Mouse (Mus musculus) left cerebral cortex, postnatal 25 days (tissue): ENCODE measurements around the gene Prdm11. TPM values are rescaled to one million over a fixed set of nuclear protein-coding genes. Genes with fewer than 3 reads are reported as not detected.

Source experiments
- DNase-seq, 2 experiments: peaks; one replicate each; pipeline ENCODE4 v3.0.0; 2022; ENCODE audit warnings: low spot score in 2 of 2, mixed read lengths in 1 of 2
- intact Hi-C: fragments of 180-260 bp; cut with DNase I; formaldehyde crosslinking; loops from one replicate; pipeline ENCODE4 v1.15.1; 2025
- total RNA-seq, 2 experiments: library from RNA; stranded (reverse); gene quantifications; 2 replicates each; pipeline ENCODE4 v1.2.3; 2021

Prdm11 gene
- total RNA-seq, 2 experiments from 2014 or later, result 21.7 to 25.8 TPM

DNA sequence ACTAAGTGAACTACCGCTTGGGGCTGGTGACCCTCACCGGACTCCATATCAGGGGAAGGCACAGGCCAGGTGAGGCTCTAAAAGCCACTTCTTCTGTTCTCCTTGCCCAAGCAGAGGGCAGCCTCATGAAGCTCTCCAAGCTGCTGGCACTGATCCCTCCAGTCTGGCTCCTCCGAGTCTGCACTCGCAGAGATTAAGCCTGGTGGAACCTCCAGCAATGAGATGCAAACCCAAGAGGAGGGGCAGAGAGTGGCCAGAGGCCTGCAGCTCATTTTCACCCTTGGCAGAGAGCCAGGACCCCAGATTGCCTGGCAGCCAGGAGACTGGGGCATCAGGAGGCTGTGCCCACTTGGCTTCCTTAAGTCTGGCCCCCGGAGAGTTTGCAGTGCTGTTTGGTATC is 27.1 kb downstream of the Prdm11 start:
- intact Hi-C loops, result no loop called here
- peak in 1 of 2 experiments; percentile 16 for DNase-seq

DNA sequence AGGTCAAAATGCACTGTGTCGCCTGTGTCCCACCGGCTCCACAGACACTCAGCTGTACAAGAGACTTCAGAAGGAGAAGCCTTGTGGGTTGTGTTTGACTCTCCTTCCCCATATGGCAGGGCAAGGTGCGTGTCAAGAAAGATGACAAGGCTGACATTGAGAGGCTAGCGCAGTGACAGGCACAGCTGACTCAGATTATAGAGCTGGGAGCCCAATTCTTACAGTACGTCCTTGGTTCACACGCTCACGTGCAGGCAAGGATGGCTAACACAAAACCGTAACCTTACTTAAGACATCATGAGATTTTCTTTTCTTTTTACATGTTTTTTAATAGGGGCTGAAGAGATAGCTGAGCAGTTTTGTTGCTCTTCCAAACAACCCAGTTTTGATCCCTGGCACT is 28.8 kb downstream of the Prdm11 start:
- DNase-seq, result no peak
- intact Hi-C loops, result no loop called here

GRCm38 (mm10) chr2:93015041-93015440 is 30.9 kb downstream of the Prdm11 start:
- DNase-seq, result no peak
- intact Hi-C loops, result no loop called here

DNA sequence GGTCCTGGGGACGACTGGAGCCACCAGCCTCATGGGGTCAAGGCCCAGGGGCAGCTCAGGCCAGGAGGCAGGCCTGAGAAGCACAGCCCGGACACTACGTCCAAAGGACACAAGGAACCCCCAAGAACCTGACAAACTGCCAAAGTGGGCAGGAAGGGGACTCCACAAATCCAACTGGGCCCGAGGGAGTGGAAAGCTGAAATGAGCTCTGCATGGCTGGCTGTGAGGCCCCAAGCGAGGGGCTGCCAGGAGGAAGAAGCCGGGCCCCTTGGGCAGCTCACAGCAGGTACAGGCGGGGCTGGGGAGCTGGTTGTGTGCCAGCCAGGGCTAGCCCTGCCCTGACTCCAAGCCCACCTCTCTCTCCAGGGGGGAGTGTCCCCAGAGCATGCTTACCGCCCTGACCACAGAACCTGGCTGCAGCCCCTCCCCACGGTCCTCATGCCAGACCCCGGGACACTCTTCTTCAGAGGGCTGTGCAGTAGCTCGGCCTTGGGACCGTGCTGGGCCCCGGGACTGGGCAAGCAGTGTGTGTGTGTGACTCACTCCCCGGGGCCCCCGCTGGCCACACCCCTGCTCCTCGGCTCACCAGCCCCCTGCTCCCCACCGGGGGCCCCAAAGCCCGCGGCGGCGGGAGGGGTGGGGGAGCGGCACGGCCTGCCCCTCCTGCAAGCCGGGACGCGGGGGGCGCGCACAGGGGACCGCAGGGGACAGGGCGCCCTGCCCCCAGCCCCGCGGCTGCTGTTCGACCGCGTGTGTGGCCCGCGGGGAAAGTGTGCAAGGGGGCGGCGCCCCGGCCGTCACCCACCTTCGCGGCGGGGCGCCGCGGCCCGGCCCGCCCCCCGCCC is 31.7 kb downstream of the Prdm11 start:
- DNase-seq, result no peak
- intact Hi-C loops, result no loop called here

DNA sequence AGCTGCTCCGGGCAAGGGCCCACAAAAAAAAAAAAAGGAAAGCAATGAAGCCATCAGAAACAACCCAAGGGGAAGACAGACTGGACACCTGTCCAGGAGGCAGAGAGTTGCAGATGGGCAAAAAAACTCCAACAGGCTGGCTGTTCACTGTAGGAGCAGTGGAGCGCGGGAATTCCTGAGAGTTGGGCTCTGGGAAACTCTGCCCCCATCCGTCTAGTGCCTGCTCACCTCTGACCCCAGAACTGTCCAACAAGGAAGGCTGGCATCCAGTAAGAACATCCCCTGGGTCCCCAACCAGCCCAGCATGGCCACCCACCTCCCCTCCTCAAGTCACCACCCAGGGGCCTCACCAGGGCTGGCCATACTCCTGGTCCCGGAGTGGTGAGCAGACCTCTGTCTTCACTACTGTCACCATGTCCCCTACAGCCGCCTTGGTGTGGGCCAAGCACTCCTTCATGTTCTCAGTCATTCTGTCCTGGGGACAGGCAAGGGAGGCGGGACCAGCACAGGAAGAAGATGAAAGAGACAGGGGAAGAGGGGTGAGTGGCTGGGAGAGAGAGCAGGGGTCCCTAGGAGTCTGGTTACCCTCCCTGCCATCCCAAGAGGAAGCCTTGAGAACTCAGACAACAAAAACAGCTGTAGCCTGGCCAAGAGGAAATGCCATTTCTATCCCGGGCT is 32.4 kb downstream of the Prdm11 start:
- DNase-seq, result no peak
- intact Hi-C loops, result no loop called here

GRCm38 (mm10) chr2:93012976-93013375 is 33.0 kb downstream of the Prdm11 start:
- no peak for DNase-seq
- intact Hi-C loops, result no loop called here

DNA sequence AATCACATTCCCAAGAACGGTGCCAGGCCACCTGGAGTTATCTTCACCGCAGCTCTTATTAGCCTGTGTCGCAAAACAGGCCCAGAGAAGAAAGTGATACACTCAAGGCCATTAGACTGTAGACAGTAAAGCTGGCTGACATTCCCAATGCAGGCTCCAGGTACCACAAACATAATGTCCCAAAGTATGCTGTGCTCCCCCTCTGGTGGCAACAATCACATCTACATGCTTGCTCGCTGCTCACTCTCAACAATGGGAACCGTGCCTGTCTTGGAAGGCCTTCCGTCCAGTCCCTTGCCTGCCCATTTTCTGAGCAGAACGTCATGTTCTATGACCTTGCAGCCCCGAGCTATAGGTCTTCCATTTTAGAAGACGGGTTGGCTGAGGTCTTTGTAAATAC is 34.0 kb downstream of the Prdm11 start:
- DNase-seq, result no peak
- intact Hi-C loops, result no loop called here

DNA sequence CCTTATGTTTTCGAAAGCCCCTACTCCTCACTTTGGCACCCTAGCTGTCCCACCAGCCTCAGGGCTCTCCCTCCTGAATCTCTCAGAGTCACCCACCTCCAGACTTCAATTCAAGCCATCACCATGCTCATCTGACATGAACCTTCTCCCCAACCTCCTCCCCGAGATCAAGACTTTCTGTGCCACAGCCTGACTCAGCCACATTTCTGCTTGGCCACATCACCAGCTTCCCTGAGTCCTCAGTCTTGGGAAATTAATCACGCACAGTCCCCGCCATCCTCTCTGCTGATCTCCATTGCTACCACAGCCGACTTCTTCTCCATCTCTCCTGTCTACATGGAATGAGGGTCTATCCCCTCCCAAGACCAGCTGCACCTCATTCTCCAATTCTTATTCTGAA is 34.5 kb downstream of the Prdm11 start:
- DNase-seq, result no peak
- intact Hi-C loops, result no loop called here

DNA sequence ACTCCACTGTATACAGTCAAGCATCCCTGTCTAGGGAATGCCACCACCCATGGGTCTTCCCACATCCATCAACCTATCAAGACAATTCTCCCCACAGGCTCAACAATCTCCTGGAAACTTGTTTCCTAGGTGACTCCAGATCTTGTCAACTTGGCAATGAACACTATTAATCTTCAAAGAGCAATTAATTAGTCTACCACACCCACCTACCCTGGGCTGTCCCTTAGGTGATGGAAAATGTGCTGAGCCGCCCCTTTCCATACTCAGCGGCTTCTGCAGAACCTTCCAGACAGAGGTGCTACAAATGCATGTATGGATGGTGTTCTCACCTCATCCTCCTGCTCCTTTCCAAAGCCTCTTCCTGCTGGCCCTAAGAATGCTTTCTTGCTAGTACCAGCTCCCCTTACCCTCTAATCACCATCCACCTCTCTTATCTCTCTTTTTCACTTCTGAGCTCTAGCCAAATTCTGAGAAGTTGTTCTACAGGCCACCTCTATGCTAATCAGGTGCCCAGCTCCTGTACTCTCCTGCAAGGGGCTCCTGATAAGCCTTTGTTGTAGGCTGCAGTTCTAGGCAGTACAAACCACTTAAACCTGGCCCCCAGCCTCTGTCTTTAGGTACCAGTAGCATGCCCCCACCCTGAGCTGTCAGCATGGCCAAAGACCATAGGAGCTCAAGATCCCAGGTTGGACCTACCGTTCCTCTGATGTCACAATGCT is 37.8 kb downstream of the Prdm11 start:
- intact Hi-C loops, result no loop called here
- no peak for DNase-seq

GRCm38 (mm10) chr2:93005028-93005427 is 40.9 kb downstream of the Prdm11 start:
- intact Hi-C loops, result no loop called here
- no peak for DNase-seq

DNA sequence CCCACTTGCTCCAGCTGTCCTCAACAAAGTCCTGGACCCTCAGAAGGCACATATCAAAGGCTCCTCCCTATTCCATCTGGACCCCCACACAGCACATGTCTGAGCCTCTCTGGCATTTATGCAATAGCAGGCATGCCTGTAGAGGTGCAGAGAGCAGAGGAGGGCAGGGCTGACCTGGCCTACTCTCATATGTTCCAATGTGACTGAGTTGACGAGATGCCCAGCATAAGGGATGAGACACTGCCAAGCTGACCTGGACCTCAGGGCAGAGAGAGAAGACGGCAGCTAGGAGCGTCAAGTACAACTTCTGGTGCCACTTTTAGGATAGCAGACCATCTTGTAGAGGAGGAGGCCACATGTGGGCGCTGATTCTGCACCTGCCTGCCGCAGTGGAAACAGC is 54.0 kb downstream of the Prdm11 start:
- intact Hi-C loops, result no loop called here
- no peak for DNase-seq

GRCm38 (mm10) chr2:92989593-92989992 is 56.4 kb downstream of the Prdm11 start:
- intact Hi-C loops, result no loop called here
- no peak for DNase-seq

DNA sequence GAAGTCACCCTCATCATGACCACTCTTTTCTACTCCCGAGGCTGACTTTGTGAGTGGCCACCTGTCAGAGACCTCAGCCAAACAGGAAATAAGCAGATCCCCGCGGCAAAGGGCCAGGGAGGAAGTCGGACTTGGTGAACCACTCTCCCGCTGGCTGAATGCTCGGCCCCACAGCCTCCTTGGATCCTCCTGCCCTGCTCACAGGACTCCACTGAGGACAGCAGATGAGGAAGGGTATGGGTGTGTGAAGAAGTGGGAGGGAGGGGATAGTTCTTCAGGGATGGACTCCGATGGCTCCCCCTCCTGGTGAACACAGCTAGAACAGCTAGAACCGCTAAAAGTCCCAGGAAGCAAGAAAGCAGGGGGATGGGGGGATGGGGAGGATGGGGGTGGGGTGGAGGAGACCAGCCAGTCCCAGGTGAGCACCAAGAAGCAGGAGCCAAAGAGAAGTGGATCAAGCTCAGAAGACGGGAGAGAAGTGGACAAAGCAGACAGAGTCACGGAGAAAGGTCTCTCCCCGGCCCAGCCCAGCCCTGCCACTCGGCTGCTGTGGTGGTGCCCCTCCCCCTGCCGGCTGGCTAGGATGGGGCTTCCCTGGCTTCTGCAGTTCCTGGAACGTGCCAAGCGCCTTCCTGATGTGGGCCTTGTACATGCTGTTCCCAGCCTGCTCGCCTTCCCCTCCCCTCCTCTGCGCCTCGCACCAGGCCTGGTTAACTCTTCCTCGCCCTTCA is 57.9 kb downstream of the Prdm11 start:
- intact Hi-C loops, result no loop called here
- DNase-seq, result peak; percentile 56 to 61

- intact Hi-C loops, result no loop called here
- peak in 1 of 2 experiments; percentile 17 for DNase-seq
These were observed 58.8 kb downstream of the Prdm11 start for GRCm38 (mm10) chr2:92987108-92987618.

GRCm38 (mm10) chr2:92985600-92985999 is 60.4 kb downstream of the Prdm11 start:
- no peak for DNase-seq
- intact Hi-C loops, result no loop called here

- intact Hi-C loops, result no loop called here
- DNase-seq, result no peak
These were observed 60.8 kb downstream of the Prdm11 start for GRCm38 (mm10) chr2:92985171-92985570.

GRCm38 (mm10) chr2:92984321-92985108 is 61.5 kb downstream of the Prdm11 start:
- intact Hi-C loops, result no loop called here
- DNase-seq, result no peak

GRCm38 (mm10) chr2:92983273-92983620 is 62.7 kb downstream of the Prdm11 start:
- intact Hi-C loops, result no loop called here
- DNase-seq, result no peak
